Comparison of ENCODE assay signal across 8 mouse cellular contexts in the genomic region with DNA sequence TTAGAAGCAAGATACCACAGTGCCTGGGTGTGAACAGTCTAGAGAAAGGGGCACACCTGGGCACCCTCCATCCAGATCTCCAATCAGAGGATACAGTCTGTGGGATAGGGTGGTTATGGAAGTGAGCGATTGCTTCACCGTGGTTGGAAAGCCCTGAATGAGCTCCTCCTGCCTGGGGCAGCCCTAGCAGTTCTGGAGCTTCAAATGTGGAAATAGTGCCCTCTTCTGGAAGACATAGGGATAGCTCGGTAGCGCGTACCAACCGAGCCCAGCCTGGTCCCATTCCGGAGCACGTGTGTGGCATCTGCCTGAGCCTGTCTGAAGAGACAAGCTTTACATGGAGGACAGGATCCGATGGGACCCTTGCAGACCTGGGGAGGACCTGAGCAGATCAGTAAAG. TPM values are rescaled to one million over a fixed set of nuclear protein-coding genes. Genes with fewer than 3 reads are reported as not detected.
DNase-seq lines count a peak whose midpoint lies in the region; ATAC-seq lines count a peak whose summit lies in the region.

No protein-coding gene starts in this region.

- H3K27ac ChIP-seq in hindbrain, embryonic 14.5 days = no peak overlapping the region

- peak; percentile 79 for ATAC-seq in hindbrain, embryonic 14.5 days (ENCODE audit: low FRiP score)

- H3K27me3 ChIP-seq in hindbrain, embryonic 14.5 days (ENCODE audit: control insufficient read depth, insufficient read depth, low read length) = no peaks in the 10 kb centered on the region

- H3K4me3 ChIP-seq in hindbrain, embryonic 14.5 days (replicated peaks; ENCODE audit: low read length) = no peak overlapping the region

- no peaks in the 10 kb centered on the region for H3K9me3 ChIP-seq in hindbrain, embryonic 14.5 days (ENCODE audit: control insufficient read depth, low read length)

- H3K4me1 ChIP-seq in hindbrain, embryonic 14.5 days (replicated peaks; ENCODE audit: control insufficient read depth, insufficient read depth, low read length) = no peaks in the 10 kb centered on the region

- DNase-seq in WW6 (ENCODE audit: low read depth, low spot score) = peak; percentile 56
- DNase-seq in cerebellum, postnatal 36 days = peak; percentile 59 to 73
- peak; percentile 71 to 84 for DNase-seq in frontal cortex, postnatal 36 days (ENCODE audit: low spot score in 2 of 2)
- peak; percentile 80 for DNase-seq in hindbrain, embryonic 14.5 days (ENCODE audit: low spot score)
- peak; percentile 82 to 88 for DNase-seq in layer of hippocampus, postnatal 14 days (ENCODE audit: low spot score in 2 of 2)
- peak; percentile 89 for DNase-seq in lung, postnatal 10 days
- peak; percentile 46 for DNase-seq in retina, adult 2 months (ENCODE audit: low read depth, low spot score)
- DNase-seq in thymus, postnatal 25 days = peak; percentile 75

- no peaks in the 10 kb centered on the region for H3K36me3 ChIP-seq in hindbrain, embryonic 14.5 days (replicated peaks; ENCODE audit: control insufficient read depth, insufficient read depth)

- H3K9ac ChIP-seq in hindbrain, embryonic 14.5 days = no peak overlapping the region

- no peak overlapping the region for H3K4me2 ChIP-seq in hindbrain, embryonic 14.5 days (replicated peaks)

- WGBS in hindbrain, embryonic 14.5 days = 3% methylated on average over 9 of the region's 9 CpGs

RNA-seq across cellular contexts. Expression of a gene that starts 28.7 kb away (rescaled TPM):
- 0.58 and 1.1 TPM in 2 replicates for polyA plus RNA-seq in hindbrain, embryonic 14.5 days (2014; fragmentation: Nextera tagmentation; extraction: Ambion mirVana)
- 10 to 100 TPM; 20.4 to 20.6 TPM for total RNA-seq in layer of hippocampus, postnatal 14 days (2021)

RNA-seq across cellular contexts. Expression of a gene that starts 50.3 kb away (rescaled TPM):
- 17.2 and 17.9 TPM in 2 replicates for polyA plus RNA-seq in hindbrain, embryonic 14.5 days (2014; fragmentation: Nextera tagmentation; extraction: Ambion mirVana)
- 1 to 10 TPM; 4.7 to 6.3 TPM for total RNA-seq in layer of hippocampus, postnatal 14 days (2021)
